Mouse (Mus musculus) embryo, embryonic 10.5 days (tissue): ENCODE measurements around the gene Tmem164.
A peak's percentile ranks its signal among the peaks of the same experiment; 100 is the strongest.

Experiments used
- DNase-seq: peaks from one replicate; pipeline ENCODE4 v3.0.0-alpha.2; 2015; ENCODE audit warnings: low spot score

Tmem164 gene

GRCm38 (mm10) chrX:142748574-142748973 is 67.4 kb downstream of the Tmem164 start:
- no peak for DNase-seq

GRCm38 (mm10) chrX:142750775-142751174 is 69.6 kb downstream of the Tmem164 start:
- no peak for DNase-seq

GRCm38 (mm10) chrX:142755542-142755941 is 74.3 kb downstream of the Tmem164 start:
- DNase-seq, result no peak

- no peak for DNase-seq
These were observed 79.2 kb downstream of the Tmem164 start for GRCm38 (mm10) chrX:142760415-142760814.

- DNase-seq, result no peak
These were observed 82.1 kb downstream of the Tmem164 start for GRCm38 (mm10) chrX:142763337-142763736.

GRCm38 (mm10) chrX:142769698-142770097 is 88.5 kb downstream of the Tmem164 start:
- no peak for DNase-seq

GRCm38 (mm10) chrX:142773658-142774057 is 92.5 kb downstream of the Tmem164 start:
- DNase-seq, result no peak

GRCm38 (mm10) chrX:142776131-142776530 is 94.9 kb downstream of the Tmem164 start:
- no peak for DNase-seq

- DNase-seq, result no peak
These were observed 97.4 kb downstream of the Tmem164 start for GRCm38 (mm10) chrX:142778638-142779037.

- DNase-seq, result no peak
These were observed 105.2 kb downstream of the Tmem164 start for GRCm38 (mm10) chrX:142786160-142787052.

- DNase-seq, result no peak
These were observed 111.0 kb downstream of the Tmem164 start for GRCm38 (mm10) chrX:142792185-142792584.

GRCm38 (mm10) chrX:142794069-142794610 is 112.9 kb downstream of the Tmem164 start:
- DNase-seq, result no peak

GRCm38 (mm10) chrX:142804596-142804995 is 123.4 kb downstream of the Tmem164 start:
- DNase-seq, result no peak

GRCm38 (mm10) chrX:142806126-142806525 is 124.9 kb downstream of the Tmem164 start:
- no peak for DNase-seq

- DNase-seq, result peak; percentile 41
These were observed 125.4 kb downstream of the Tmem164 start for GRCm38 (mm10) chrX:142806620-142807061.

GRCm38 (mm10) chrX:142808411-142808810 is 127.2 kb downstream of the Tmem164 start:
- DNase-seq, result peak; percentile 71

- peak; percentile 68 for DNase-seq
These were observed 131.9 kb downstream of the Tmem164 start for GRCm38 (mm10) chrX:142813146-142813545.

GRCm38 (mm10) chrX:142818057-142818682 is 137.0 kb downstream of the Tmem164 start:
- peak; percentile 57 for DNase-seq

GRCm38 (mm10) chrX:142821239-142821638 is 140.0 kb downstream of the Tmem164 start:
- no peak for DNase-seq

GRCm38 (mm10) chrX:142821846-142822245 is 140.6 kb downstream of the Tmem164 start:
- peak; percentile 58 for DNase-seq

GRCm38 (mm10) chrX:142825309-142825708 is 144.1 kb downstream of the Tmem164 start:
- DNase-seq, result no peak

- DNase-seq, result no peak
These were observed 146.4 kb downstream of the Tmem164 start for GRCm38 (mm10) chrX:142827644-142828043.
